Mouse (Mus musculus) sigmoid colon, adult 10 weeks (tissue): ENCODE results near the gene Tmem150a. TPM values are rescaled to one million over a fixed set of nuclear protein-coding genes. Genes with fewer than 3 reads are reported as not detected.

ENCODE experiments used
- polyA plus RNA-seq: library from polyadenylated mRNA; stranded (reverse); fragments of 350-450 nt; fragmentation: Illumina TruSeq; extraction: RNeasy Lipid Tissue Mini Kit (QIAGEN cat#74804); gene quantifications from one replicate; pipeline ENCODE4 v1.2.3, GENCODE M21; 2014; ENCODE audit warnings: low read depth, low replicate concordance

The Tmem150a gene
- not detected for polyA plus RNA-seq

DNA sequence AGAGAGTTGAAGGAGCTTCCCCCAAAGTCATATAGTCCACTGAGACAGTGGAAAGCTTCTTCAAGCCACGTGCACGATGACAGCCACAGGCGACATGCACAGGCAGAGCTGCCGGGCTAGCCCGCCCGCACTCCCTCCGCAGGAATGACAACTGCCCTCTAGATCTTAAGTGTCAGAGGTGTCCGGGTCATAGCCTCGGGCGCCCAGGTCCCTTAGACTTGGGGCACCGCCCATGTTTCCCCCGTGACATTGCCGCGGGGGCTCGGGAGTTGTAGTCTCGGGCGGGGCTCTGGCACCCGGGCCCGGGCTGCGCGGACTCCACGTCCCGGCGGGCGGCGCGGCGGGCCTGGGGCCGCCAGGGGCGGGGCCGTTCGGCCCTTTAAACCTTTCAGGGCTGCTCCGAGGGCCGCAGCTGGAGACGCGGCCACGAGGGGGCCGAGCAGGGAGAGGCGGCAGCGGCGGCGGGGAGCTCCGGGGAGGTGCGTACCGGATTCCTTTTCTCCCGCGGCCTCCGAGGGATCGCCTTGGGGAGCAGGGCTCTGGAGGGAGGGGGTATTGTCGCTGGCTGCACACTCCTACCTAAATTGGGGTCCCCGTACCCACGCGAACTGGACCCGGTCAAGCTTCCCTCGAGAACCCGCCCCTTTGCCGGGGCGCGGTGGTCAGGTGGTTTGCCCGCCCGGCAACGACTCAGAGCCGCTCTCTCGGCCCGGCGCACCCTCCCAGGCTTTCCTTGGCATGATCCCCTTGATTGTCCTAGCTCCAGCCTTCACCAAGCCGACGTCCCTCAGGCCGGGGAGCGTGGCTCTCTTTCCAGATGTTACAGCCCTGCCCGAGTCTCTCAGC is at the start of gene Tmem150a:
Tmem150a (plus strand) TSS at position 382 of the 846 bp plus-strand sequence.

GRCm38 (mm10) chr6:72345074-72345567 is 10.1 kb upstream of the Tmem150a start, which contains the start of gene Usp39:
Usp39 (minus strand) TSS chr6:72345184.

DNA sequence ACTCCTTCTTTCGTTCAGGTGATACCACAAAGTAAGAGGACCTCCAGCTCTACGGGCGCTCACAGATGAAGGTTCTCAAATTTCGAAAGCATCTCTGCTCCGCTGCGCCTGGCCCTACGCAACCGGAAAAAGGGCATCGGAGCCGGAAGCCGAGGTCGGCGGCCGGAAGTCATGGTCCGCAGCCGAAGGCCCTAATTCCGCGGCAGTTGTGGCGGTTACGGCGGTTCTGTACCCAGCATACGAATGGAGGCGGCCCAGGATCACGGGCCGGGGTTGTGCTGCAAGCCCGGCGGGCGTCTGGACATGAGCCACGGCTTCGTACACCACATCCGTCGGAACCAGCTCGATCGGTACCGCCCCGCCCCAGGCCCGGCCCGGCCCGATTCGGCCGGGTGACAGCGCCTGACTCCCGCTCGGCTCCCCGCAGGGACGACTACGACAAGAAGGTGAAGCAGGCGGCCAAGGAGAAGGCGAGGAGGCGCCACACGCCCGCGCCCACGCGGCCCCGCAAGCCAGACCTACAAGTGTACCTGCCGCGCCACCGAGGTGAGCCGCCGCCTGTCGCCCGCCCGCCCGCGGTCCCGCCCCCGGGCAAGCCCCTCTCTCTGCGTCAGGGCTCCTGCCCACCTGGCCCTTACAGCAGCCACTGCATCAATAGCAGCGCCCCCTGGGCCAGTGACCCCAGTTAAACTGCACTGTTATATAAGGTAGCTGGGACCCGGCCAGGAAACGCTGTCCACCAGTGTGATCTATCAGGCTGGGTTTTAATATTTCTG is 7.9 kb upstream of the Tmem150a start, which contains the start of gene 0610030E20Rik:
0610030E20Rik (plus strand) TSS at position 152 of the 776 bp plus-strand sequence.

DNA sequence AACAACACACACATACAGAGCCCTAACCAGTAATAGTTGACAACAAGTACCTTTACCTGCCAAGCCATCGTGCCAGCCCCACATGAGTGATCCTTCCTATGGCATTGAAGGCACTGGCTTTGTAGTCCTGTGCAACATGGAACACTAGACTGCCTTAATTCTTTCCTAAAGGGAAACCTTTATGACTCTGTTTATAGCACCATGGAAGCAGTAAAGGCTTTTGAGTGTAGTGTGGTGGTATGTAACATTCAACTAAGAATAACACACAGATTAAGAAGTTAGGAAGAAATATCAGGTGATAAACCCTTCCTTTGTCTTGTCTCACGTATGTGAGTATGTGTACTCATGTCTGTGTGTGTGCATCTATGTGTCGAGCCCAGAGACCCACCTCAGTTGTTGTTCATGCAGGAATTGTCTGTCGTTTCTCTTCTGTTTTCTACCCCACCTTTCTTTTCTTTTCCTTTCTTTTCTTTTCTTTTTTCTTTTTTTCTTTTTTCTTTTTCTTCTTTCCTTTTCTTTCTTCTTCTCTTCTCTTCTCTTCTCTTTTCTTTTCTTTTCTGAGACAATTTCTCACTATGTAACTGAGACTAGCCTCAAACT is 11.7 kb downstream of the Tmem150a start, which contains the start of gene Rnf181:
Rnf181 (minus strand) TSS at position 113 of the 600 bp plus-strand sequence.

GRCm38 (mm10) chr6:72380131-72380770 is 25.0 kb downstream of the Tmem150a start, which contains the start of gene Vamp5:
Vamp5 (minus strand) TSS chr6:72380468.

DNA sequence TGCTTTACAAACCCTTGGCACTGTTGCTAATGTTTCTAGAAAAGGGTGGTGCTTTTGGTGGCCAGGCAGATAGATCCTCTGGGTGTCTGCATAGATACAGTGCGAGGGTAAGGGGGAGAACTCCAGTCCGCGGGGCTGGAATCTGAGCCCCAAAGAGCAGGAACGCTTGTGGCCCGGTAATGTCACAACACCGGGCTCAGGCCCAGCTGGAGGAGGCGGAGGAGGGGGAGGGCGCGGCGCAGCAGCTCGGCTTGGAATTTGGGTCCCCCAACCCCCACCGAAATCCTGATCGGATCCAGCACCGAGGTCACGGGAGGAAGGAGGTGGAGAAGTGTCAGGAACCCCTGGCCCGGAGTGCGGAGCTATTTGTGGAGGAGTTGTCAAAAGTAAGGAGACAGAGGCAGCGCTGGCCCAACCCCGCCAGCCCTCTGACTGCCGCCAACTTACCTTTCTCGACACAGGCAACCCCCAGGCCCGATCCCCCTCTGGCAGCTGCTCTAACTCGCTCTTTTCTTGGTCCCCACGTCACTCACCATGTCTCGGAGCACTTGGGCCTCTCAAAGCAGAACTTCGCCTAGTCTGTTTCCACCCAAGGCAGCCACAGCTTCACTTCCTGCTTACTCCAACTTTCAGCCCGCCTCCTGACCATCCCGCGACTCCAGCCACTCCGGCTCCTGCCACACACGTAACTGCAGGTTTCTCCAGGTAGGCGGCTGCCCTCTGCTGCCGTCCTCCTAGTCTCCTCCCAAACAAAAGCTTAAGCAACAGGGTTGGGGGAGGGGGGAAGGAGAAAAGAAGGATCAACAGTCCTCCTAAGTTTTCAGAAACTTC is 34.9 kb downstream of the Tmem150a start, which contains the start of gene Vamp8:
Vamp8 (minus strand) TSS at position 763 of the 831 bp plus-strand sequence.

Other genes starting within 250 kb of the Tmem150a start
- not detected for gene Atoh8, start 119.9 kb upstream of the Tmem150a start, polyA plus RNA-seq
- not detected for gene Sftpb, start 50.8 kb upstream of the Tmem150a start, polyA plus RNA-seq
- gene Usp39, start 10.3 kb upstream of the Tmem150a start, polyA plus RNA-seq, result 29.1 TPM
- 62.5 TPM for gene 0610030E20Rik, start 8.1 kb upstream of the Tmem150a start, polyA plus RNA-seq
- gene Rnf181, start 11.5 kb downstream of the Tmem150a start, polyA plus RNA-seq, result 125 TPM
- 0.16 TPM for gene Vamp5, start 25.0 kb downstream of the Tmem150a start, polyA plus RNA-seq
- gene Vamp8, start 35.3 kb downstream of the Tmem150a start, polyA plus RNA-seq, result 88.6 TPM
- gene Ggcx, start 58.9 kb downstream of the Tmem150a start, polyA plus RNA-seq, result 25.0 TPM
- 872 TPM for gene Mat2a, start 84.1 kb downstream of the Tmem150a start, polyA plus RNA-seq
- 0.69 TPM for gene Sh2d6, start 166.3 kb downstream of the Tmem150a start, polyA plus RNA-seq
- gene Capg, start 188.9 kb downstream of the Tmem150a start, polyA plus RNA-seq, result 1.5 TPM
- gene Elmod3, start 243.0 kb downstream of the Tmem150a start, polyA plus RNA-seq, result 8.0 TPM
- 12.1 TPM for gene Retsat, start 243.0 kb downstream of the Tmem150a start, polyA plus RNA-seq